Mouse (Mus musculus) E14TG2a.4 (cell line): ENCODE results near the gene Cntnap5c.

Experiments used
- CTCF ChIP-seq: conservative IDR thresholded peaks from 2 replicates; pipeline ENCODE4 v1.5.1; 2014; ENCODE audit warnings: low read length
- NANOG ChIP-seq: IDR thresholded peaks from 2 replicates; pipeline ENCODE4 v1.6.1; 2014; ENCODE audit warnings: borderline replicate concordance, low read length, mixed read lengths
- POU5F1 ChIP-seq: IDR thresholded peaks from 2 replicates; pipeline ENCODE4 v1.6.1; 2014; ENCODE audit warnings: low read length, borderline replicate concordance

- TF ChIP-seq CTCF (no peak), POU5F1 (no peak), NANOG (no peak)
Observed at GRCm38 (mm10) chr17:57996461-57996860, 227.1 kb downstream of the Cntnap5c start.
